Mouse (Mus musculus) gastrocnemius, postnatal 4 days (tissue): Measurements from ENCODE around the gene Stra6. TPM values are rescaled to one million over a fixed set of nuclear protein-coding genes. Genes with fewer than 3 reads are reported as not detected.

Source experiments
- DNase-seq, 2 experiments: peaks; one replicate each; pipeline ENCODE4 v3.0.0; 2021 to 2022; ENCODE audit warnings: low spot score in 2 of 2, mixed read lengths in 2 of 2
- total RNA-seq, 2 experiments: library from RNA; stranded (reverse); gene quantifications; 2 replicates each; pipeline ENCODE4 v1.2.3; 2021

The Stra6 gene
- total RNA-seq, 2 experiments from 2014 or later: 0.74 to 1.1 TPM

DNA sequence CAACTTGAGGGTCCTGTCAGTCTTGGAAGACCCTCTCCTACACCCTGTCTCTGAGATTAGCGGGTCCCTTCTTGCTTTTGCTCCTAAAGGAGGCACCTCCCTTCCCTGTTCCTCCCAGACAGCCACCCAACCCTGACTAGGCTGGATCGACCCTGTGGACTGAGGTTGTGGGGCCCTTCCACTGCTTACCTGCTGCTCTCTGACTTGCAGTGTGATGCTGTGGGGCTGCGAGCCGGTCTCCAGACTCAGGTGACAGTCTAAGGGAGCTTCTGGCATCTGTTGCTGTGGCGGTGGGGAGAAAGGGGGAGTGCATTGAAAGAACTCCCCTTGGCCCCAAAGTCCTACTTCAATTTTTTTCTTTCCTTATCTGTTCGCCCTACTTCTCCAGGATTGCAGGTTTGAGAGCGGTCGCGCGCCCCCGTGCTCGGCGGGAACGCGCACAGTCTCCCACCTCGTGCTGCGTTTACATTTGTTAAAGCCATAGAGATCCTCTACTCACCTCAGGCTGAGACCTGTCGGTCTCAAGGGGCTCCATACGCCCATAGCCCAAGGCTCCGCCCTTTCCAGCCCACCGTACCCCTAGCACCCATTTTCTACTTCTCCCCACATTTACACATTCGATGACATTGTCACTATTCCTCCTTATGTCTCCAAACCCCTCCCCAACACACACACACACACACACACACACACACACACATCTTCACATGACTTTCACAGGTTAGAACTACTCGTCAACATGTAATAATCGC lies 137.7 kb downstream of the Stra6 start:
- DNase-seq: no peak

DNA sequence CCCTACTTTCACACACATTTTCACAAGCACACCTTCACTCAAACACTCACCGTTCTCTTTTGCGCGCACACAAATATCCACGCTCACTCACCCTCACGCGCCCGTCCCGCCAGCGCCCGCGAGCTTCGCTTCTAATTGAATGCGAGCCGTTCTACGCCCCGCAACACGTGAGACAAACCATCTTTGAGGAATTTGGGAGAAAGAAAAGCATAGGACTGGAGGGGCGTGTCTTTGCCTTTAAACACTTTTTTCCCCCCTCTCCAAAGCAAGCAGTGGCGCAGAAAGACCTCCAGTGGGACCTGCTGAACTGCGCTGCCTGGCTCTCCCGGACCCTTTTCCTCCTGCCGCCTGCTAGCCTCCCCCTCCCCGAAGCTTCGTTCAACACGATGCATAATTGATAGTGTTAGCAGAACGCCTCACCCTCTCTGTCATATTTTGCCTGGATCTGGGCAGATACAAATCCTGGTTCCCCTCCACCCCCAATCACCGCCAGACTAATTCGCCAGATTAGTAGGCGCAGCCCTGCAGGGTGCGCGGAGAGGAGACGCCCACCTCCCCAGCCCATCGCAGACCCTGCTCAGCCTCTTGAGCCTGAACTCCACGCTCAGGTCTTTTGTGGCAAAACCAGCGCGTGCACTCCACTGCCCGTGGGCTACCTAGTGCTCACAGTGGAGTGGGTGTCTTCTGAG lies 138.4 kb downstream of the Stra6 start:
- DNase-seq: no peak

DNA sequence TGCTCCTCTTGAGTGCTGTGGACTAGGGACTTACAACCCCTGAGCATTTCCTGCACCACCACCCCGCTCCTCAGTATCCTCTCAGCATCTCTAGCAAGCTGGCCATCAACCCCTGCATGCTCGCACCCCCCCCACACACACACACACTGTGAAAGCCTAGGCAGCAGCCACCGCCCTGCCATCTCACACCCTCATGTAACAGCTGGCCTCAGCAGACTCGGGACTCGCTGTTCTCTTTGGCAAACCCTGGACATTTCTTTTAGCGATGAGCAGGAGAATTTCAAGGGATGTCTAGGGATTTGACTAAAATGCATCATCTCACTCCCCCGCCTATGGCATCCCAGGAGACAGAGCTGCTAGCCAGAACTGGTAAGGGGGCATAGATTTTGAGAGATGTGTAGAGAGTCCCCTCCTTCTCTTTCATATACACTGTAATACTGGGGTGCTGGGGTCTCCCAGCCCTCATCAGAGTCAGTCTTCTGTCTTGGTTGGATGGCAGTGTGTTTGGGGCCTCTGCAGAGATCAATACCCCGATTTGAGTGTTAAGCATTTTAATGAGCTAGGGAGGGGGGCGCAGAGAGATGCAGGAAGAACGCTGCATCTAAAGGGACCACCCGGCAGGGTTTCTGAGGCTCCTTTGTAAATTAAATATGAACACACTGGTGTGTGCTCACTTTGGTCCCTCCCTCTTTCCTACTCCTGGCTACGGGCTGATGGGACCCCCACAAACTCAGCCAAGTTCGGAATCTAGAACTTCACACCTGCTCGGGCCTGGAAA lies 139.3 kb downstream of the Stra6 start:
- DNase-seq: no peak

Other genes with a start within 250 kb of the Stra6 start
- 1 to 10 TPM; 4.5 to 7.2 TPM for gene Arid3b, start 227.0 kb upstream of the Stra6 start, total RNA-seq
- gene Ubl7, start 152.8 kb upstream of the Stra6 start, total RNA-seq: 10 to 100 TPM; 47.4 to 51.5 TPM
- gene Sema7a, start 123.7 kb upstream of the Stra6 start, total RNA-seq: 10 to 100 TPM; 10.4 to 12.6 TPM
- gene Cyp11a1, start 57.4 kb upstream of the Stra6 start, total RNA-seq: 1 to 10 TPM; 5.4 TPM
- not detected for gene Ccdc33, start 55.0 kb downstream of the Stra6 start, total RNA-seq
- 100 to 1,000 TPM; 179 to 208 TPM for gene Islr, start 140.5 kb downstream of the Stra6 start, total RNA-seq
- gene Islr2, start 140.5 kb downstream of the Stra6 start, total RNA-seq: 1 to 10 TPM; 6.4 to 7.7 TPM
- gene Pml, start 186.0 kb downstream of the Stra6 start, total RNA-seq: 10 to 100 TPM; 16.8 to 19.5 TPM
- 10 to 100 TPM; 16.1 to 16.6 TPM for gene Stoml1, start 189.4 kb downstream of the Stra6 start, total RNA-seq
- gene Loxl1, start 249.4 kb downstream of the Stra6 start, total RNA-seq: 10 to 100 TPM; 95.5 to 95.9 TPM